Mouse (Mus musculus) embryonic facial prominence, embryonic 13.5 days (tissue): ENCODE measurements at regions not wholly inside any gene's neighbourhood (a gene's known extent, or its start where the extent isn't known, plus 50 kb on each side); places are given as distances from the start of the nearest gene placed in this dataset.

Source experiments
- ATAC-seq: fragments of 200-750 bp; cut with Nextera tagmentation; 2 replicates; pipeline ENCODE4 v1.8.0; 2017; ENCODE audit warnings: low read depth; ENCODE audit not compliant: insufficient number of reproducible peaks, insufficient read depth, low FRiP score, low TSS enrichment
- H3K27ac ChIP-seq: fragments of 300-500 bp; sonication (generic); 2 replicates; pipeline ENCODE4 v1.5.1; 2015; ENCODE audit warnings: moderate library complexity, mild to moderate bottlenecking, inconsistent platforms
- H3K27me3 ChIP-seq: fragments of 300-500 bp; sonication (generic); 2 replicates; pipeline ENCODE4 v1.6.1; 2015; ENCODE audit warnings: mild to moderate bottlenecking, inconsistent platforms
- H3K36me3 ChIP-seq: fragments of 300-500 bp; sonication (generic); 2 replicates; pipeline ENCODE4 v1.6.1; 2015; ENCODE audit warnings: mild to moderate bottlenecking, inconsistent platforms
- H3K4me1 ChIP-seq: fragments of 300-500 bp; sonication (generic); 2 replicates; pipeline ENCODE4 v1.6.1; 2015; ENCODE audit warnings: inconsistent platforms
- H3K4me2 ChIP-seq: fragments of 300-500 bp; sonication (generic); 2 replicates; pipeline ENCODE4 v1.6.1; 2015; ENCODE audit warnings: moderate library complexity, mild to moderate bottlenecking, inconsistent platforms
- H3K4me3 ChIP-seq: fragments of 300-500 bp; sonication (generic); 2 replicates; pipeline ENCODE4 v1.5.1; 2015; ENCODE audit warnings: mild to moderate bottlenecking, inconsistent platforms
- H3K9ac ChIP-seq: fragments of 300-500 bp; sonication (generic); 2 replicates; pipeline ENCODE4 v1.6.1; 2015; ENCODE audit warnings: mild to moderate bottlenecking, inconsistent platforms
- H3K9me3 ChIP-seq: fragments of 300-500 bp; sonication (generic); 2 replicates; pipeline ENCODE4 v1.6.1; 2016; ENCODE audit warnings: inconsistent platforms
- WGBS: fragments of 180-500 bp; shearing (Covaris S2); methylation state at CpG from one replicate; pipeline ENCODE4 v1.1.7; 2015; ENCODE audit warnings: mixed read lengths; 5-methylcytosine and 5-hydroxymethylcytosine counted together

DNA sequence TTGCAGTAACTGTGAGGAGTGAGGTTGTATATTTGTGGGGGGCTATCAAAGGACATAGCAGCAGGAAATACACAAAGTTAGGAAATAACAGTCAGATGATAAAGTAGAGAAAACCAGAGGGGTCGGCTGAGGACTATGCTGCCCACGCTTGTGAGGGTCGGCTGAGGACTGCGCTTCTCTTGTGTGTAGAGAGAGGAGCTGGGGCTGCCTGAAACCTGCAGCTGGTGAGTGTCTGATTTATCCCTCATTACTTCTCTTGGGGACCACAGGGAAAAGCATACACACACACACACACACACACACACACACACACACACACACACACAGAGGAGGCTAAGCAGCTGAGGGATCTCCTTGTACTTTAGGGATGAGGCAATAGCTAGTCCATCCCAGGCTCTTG, 124.3 kb upstream of the Rbfox1 start:
- WGBS, result 88% methylated on average over 4 of the region's 4 CpGs

DNA sequence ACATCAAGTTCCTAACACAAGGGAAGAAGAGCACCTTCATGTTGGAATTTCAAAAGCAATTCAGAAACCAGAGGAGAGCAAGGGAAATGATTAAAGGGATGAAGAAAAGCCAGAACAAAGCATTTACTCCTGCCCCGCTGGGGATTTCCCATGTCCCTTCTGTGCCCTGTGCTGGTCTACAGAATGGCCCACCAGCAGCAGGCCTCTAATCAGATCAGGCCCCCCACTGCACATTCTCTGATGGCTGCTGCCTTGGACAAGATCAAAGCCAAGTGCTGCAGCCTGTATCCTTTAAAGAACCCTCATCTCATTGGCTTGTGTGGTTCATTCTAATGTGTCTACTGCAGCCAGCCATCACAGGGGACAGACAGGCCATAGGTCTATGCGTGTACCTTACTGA, 126.1 kb upstream of the Rbfox1 start:
- Histone ChIP-seq H3K27me3 (no peaks in the 10 kb centered on the region), H3K36me3 (no peaks in the 10 kb centered on the region), H3K9me3 (no peaks in the 10 kb centered on the region), H3K4me3 (no peak overlapping the region), H3K9ac (no peak overlapping the region), H3K4me2 (no peak overlapping the region), H3K4me1 (no peaks in the 10 kb centered on the region), H3K27ac (no peak overlapping the region)
- 74% methylated on average over 2 of the region's 2 CpGs for WGBS
- no peak for ATAC-seq

More for the DNA sequence above, 124.3 kb upstream of the Rbfox1 start:
- Histone ChIP-seq H3K27ac (no peak overlapping the region), H3K9me3 (no peaks in the 10 kb centered on the region), H3K27me3 (no peaks in the 10 kb centered on the region), H3K36me3 (no peaks in the 10 kb centered on the region), H3K4me3 (no peak overlapping the region), H3K4me2 (no peak overlapping the region), H3K4me1 (no peaks in the 10 kb centered on the region), H3K9ac (no peak overlapping the region)
- no peak for ATAC-seq

DNA sequence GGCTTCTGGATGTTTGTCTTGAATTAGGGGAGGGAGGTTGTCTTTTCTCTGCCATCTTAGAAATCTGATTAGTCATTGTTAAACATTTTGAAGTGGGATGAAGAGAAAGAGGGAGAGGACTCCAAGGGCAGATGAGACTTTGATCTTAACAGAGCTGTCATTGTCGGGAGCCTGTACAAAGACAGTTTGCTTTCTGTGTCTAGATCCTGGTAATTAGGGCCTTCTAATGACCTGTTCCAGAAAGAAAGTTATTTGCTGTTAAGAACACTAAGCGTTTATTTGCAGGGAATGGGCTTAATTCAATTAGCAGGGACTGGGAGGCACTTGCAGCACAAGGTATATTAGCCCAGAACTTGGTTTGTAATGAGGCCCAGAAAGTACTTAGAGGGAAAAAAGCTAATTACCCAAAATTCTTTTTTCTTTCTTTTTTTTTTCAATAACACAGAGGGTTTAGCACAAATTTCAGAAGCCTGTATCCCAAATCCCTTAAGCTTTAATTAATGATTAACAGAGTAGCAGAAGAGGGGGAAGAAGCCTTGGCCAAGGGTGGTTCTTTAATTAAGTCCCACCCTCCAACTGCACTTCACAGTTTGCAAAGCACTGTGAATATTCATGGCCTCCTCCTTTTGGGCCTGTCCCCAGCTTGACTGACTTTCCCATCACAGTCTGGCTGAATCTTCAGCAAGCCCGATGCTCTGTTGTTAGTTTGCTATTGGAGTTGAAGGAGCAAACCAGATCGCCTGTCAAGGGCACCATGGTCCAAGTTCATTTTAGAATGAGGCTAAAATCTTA, 142.2 kb upstream of the Rbfox1 start:
- Histone ChIP-seq H3K27me3 (no peaks in the 10 kb centered on the region), H3K9ac (no peak overlapping the region), H3K27ac (no peak overlapping the region), H3K9me3 (no peaks in the 10 kb centered on the region), H3K36me3 (no peaks in the 10 kb centered on the region), H3K4me1 (no peaks in the 10 kb centered on the region), H3K4me2 (no peak overlapping the region), H3K4me3 (no peak overlapping the region)
- ATAC-seq, result no peak
- 50% methylated on average over 4 of the region's 4 CpGs for WGBS

DNA sequence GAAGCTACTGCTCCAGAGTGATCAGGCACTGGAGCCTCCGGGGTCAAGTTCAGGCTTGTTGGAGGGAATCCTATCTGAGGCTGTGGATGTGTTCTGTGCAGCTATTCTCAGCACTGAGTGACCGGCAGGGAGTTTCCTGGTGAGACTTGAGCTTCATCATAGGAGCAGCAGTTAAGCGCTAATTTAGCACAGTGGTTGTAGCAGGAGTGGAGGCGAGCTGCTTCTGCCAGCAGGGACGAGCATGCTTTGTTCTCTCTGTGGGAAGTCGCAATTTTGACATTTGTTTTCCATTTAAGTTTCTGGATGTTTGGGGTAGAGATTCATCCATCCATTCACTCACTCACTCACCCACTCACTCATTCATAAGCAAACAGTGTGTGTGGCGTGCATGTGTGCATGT, 144.4 kb upstream of the Rbfox1 start:
- WGBS, result 48% methylated on average over 7 of the region's 7 CpGs
- no peak for ATAC-seq

DNA sequence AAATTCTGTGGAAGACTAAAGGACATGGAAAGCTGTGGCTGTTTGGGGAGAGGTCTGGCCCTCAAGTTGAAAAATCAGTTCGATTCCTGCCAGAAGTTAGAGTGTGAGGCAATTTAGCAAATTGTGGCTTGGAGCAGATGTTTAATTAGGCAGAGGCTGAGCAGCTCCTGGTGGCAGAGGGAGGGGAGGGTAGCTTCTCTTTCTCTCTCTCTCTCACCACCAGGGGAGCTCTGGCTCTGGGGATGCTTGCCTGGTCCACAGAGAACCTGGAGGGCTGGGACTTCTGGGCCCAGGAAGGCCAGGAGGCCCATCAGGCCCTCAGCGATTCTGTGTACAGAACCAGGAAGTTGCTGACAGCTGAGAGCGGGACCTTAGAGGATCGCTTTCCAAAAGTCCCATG, 151.5 kb upstream of the Rbfox1 start:
- H3K4me3 ChIP-seq, result no peak overlapping the region
- WGBS, result 67% methylated on average over 4 of the region's 4 CpGs
- no peak overlapping the region for H3K27ac ChIP-seq
- no peaks in the 10 kb centered on the region for H3K9me3 ChIP-seq
- no peak for ATAC-seq
- H3K4me2 ChIP-seq, result no peak overlapping the region
- H3K36me3 ChIP-seq, result no peaks in the 10 kb centered on the region
- no peak overlapping the region for H3K9ac ChIP-seq
- H3K4me1 ChIP-seq, result no peaks in the 10 kb centered on the region
- no peaks in the 10 kb centered on the region for H3K27me3 ChIP-seq

More for the DNA sequence above, 144.4 kb upstream of the Rbfox1 start:
- no peaks in the 10 kb centered on the region for H3K9me3 ChIP-seq
- H3K9ac ChIP-seq, result no peak overlapping the region
- no peaks in the 10 kb centered on the region for H3K4me1 ChIP-seq
- H3K27ac ChIP-seq, result no peak overlapping the region
- H3K36me3 ChIP-seq, result no peaks in the 10 kb centered on the region
- no peak overlapping the region for H3K4me3 ChIP-seq
- H3K27me3 ChIP-seq, result no peaks in the 10 kb centered on the region
- H3K4me2 ChIP-seq, result no peak overlapping the region

DNA sequence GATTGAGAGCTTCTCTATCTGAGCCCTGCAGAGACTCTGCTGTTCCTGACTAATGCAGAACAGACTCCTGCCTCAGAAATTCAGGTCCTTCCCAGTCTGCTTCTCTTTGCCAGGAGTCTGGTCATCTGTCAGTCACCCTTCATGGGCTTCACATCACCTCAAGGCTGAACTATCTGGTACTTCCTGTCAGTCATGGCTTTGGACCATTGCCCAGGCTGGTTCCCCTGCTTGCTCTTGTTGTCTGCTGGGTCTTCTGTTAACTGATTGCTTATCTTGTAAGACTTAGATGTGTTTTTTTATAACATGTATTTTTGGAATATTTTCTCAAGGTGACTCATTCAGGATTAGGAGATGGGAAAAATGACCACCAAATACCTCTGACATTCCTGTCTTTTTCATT, 162.6 kb upstream of the Rbfox1 start:
- H3K4me1 ChIP-seq, result no peaks in the 10 kb centered on the region
- no peak overlapping the region for H3K27ac ChIP-seq

DNA sequence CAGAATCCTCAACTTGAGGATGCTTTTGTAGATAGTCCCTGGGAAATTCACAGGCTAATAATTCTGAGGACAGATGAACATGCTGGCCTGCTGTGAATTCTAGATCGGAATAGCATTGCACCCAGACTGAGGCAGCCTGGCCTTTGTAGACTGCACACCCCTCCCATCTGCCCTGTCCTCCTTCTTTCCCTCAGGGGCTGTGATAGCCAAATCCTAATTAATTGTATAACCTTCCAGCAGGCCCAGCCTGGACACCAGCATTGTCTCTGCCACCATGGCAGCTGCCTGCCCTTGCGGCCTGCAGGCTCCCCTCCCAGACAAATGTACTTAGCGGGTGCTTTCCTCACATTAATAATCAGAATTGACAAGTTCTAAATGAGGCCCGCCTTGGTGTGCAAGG, 171.7 kb upstream of the Rbfox1 start:
- ATAC-seq, result no peak
- WGBS, result 79% methylated on average over 4 of the region's 4 CpGs
- H3K36me3 ChIP-seq, result no peaks in the 10 kb centered on the region

More for the DNA sequence above, 162.6 kb upstream of the Rbfox1 start:
- Histone ChIP-seq H3K36me3 (no peaks in the 10 kb centered on the region), H3K4me2 (no peak overlapping the region), H3K9me3 (no peaks in the 10 kb centered on the region), H3K4me3 (no peak overlapping the region), H3K9ac (no peak overlapping the region), H3K27me3 (no peaks in the 10 kb centered on the region)
- ATAC-seq, result no peak

DNA sequence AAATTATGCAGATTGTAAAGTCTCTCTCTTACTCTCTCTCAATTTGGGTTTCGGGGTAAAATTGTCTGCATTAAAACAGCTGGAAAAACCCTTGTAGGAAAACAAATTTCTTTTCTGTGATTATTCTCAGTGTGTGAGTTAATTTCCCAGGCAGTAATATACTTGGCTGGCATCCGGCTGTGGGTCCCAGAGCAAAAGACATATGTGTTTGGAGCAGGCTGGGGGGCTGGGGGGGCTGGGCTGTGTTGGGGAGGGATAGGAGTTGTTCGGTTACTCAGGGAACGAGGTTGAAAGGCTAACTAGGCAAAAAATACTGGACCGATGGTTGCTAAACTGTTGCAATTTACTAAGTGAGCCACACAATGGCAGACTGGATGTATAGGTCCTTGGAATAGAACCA, 175.3 kb upstream of the Rbfox1 start:
- no peak overlapping the region for H3K4me3 ChIP-seq
- H3K4me2 ChIP-seq, result no peak overlapping the region
- H3K9me3 ChIP-seq, result no peaks in the 10 kb centered on the region
- 80% methylated on average over 5 of the region's 5 CpGs for WGBS
- no peaks in the 10 kb centered on the region for H3K27me3 ChIP-seq
- no peak overlapping the region for H3K9ac ChIP-seq
- H3K36me3 ChIP-seq, result no peaks in the 10 kb centered on the region
- ATAC-seq, result no peak
- no peaks in the 10 kb centered on the region for H3K4me1 ChIP-seq
- H3K27ac ChIP-seq, result no peak overlapping the region

More for the DNA sequence above, 171.7 kb upstream of the Rbfox1 start:
- no peak overlapping the region for H3K4me3 ChIP-seq
- no peak overlapping the region for H3K9ac ChIP-seq
- no peak overlapping the region for H3K27ac ChIP-seq
- no peaks in the 10 kb centered on the region for H3K4me1 ChIP-seq
- H3K9me3 ChIP-seq, result no peaks in the 10 kb centered on the region
- no peak overlapping the region for H3K4me2 ChIP-seq
- no peaks in the 10 kb centered on the region for H3K27me3 ChIP-seq

DNA sequence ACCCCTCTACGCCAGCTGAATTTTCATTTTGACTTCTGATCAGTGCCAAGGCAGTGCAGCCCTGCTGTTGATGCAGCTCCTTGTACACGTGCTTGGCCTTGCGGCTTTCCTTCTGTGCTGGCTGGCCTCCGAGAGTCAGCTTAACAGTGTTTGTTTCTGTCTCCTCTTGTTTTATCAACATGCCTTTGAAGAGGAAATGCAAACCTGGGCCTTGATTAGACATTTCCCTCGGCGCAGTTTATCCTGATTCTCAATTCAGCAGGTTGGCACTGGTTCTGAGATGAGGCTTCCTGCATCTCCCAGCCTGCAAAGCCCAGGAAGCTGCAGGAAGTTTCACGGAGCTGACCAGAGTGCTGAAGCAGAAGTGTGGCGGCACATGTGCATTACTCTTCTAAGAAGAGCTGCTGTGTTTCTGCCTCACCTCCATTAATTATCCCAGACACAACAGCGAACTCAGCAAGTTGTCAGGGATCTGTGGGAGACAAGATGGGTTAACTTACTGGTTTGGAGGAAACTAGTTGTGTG, 184.4 kb upstream of the Rbfox1 start:
- no peak overlapping the region for H3K4me2 ChIP-seq
- no peak for ATAC-seq
- 47% methylated on average over 9 of the region's 9 CpGs for WGBS
- H3K9ac ChIP-seq, result no peak overlapping the region
- H3K4me1 ChIP-seq, result no peaks in the 10 kb centered on the region
- no peaks in the 10 kb centered on the region for H3K9me3 ChIP-seq
- H3K4me3 ChIP-seq, result no peak overlapping the region
- H3K27me3 ChIP-seq, result no peaks in the 10 kb centered on the region
- H3K36me3 ChIP-seq, result no peaks in the 10 kb centered on the region
- H3K27ac ChIP-seq, result no peak overlapping the region

DNA sequence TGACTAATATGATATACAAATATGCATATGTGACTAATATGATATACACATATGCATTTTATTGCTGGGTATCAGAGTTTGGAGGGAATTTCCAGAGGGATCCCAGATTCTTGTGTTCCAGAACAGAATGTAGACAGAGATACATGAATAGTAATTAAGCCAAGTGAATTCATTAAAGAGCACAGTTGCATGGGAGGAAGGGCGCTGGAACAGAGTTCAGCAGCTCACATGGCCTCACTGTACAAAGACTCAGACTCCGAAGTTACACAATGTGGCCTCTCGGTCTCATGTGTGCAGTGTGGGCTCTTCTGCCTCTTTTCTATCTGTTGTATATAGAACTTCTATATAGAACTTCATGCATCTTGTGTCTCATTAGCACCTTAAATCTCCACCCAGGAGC, 196.8 kb upstream of the Rbfox1 start:
- Histone ChIP-seq H3K36me3 (no peaks in the 10 kb centered on the region), H3K9me3 (no peaks in the 10 kb centered on the region), H3K4me2 (no peak overlapping the region), H3K27me3 (no peaks in the 10 kb centered on the region), H3K9ac (no peak overlapping the region), H3K4me3 (no peak overlapping the region), H3K4me1 (no peaks in the 10 kb centered on the region), H3K27ac (no peak overlapping the region)
- 83% methylated on average over 3 of the region's 3 CpGs for WGBS
- no peak for ATAC-seq

DNA sequence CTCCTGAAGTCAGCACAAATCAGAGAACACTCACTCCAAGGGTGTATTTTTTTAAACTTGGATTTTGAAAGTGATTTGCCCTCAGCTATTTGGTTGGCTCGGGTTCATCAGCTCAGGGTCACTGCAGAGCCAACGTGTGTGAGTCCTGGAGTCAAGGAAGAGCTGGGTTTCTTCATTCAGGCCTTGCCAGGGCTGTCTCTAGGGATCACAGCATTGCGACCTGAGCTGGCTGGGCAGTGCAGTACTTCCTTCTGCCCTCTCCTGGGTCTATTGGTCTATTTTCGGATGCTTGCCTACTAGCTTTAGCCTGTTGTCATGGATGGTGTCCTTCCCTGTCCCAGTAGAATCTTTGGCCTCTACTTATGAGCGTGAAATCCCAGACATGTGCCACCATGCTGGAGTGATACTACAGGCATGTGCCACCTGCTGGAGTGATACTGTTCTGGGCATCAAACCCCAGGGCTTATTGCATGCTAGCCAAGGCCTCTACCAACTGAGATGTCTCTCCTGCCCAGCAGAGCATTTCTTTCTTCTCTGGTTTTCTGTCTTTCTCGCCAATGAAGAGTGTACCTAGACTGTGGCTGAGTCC, 211.7 kb upstream of the Rbfox1 start:
- no peak overlapping the region for H3K4me2 ChIP-seq
- no peak overlapping the region for H3K27ac ChIP-seq
- H3K27me3 ChIP-seq, result no peaks in the 10 kb centered on the region
- 60% methylated on average over 6 of the region's 6 CpGs for WGBS
- no peak for ATAC-seq
- no peak overlapping the region for H3K4me3 ChIP-seq
- H3K9me3 ChIP-seq, result no peaks in the 10 kb centered on the region
- no peak overlapping the region for H3K9ac ChIP-seq
- no peaks in the 10 kb centered on the region for H3K36me3 ChIP-seq
- no peaks in the 10 kb centered on the region for H3K4me1 ChIP-seq

DNA sequence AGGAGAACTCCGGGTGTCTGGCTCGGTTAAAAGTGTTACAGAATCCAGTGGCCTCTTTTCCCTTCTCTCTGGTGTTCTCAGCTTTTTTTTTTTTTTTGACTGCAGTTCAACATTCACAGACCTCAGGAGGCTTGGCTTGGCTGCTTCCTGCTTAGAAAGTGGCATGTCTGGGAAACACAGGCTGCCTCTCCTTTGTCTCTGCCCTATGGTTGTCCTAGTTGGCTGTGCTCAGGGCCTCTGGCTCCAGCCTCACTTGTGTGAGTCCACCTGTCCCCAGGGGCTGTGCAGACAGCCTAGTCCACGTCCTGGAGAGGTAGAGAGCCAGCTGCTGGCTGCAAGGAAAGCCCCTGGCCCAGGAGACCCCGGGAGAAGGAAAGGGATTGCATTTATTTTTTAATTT, 212.3 kb upstream of the Rbfox1 start:
- H3K4me2 ChIP-seq, result no peak overlapping the region
- H3K27me3 ChIP-seq, result no peaks in the 10 kb centered on the region
- H3K36me3 ChIP-seq, result no peaks in the 10 kb centered on the region
- no peak overlapping the region for H3K27ac ChIP-seq
- H3K9me3 ChIP-seq, result no peaks in the 10 kb centered on the region
- H3K9ac ChIP-seq, result no peak overlapping the region
- H3K4me1 ChIP-seq, result no peaks in the 10 kb centered on the region
- no peak for ATAC-seq
- WGBS, result 59% methylated on average over 4 of the region's 4 CpGs
- no peak overlapping the region for H3K4me3 ChIP-seq
